Mouse (Mus musculus) neural tube, embryonic 12.5 days (tissue): ENCODE results near the gene Ppp1r3g. TPM values are rescaled to one million over a fixed set of nuclear protein-coding genes. Genes with fewer than 3 reads are reported as not detected.
"Not testable (repeated sequence)": the region's sequence is repeated elsewhere in the genome, so short reads cannot be mapped to it uniquely, and the experiment has no call there.

ENCODE experiments used
- ATAC-seq: fragments of 200-750 bp; cut with Nextera tagmentation; 2 replicates; pipeline ENCODE4 v1.8.0; 2017; ENCODE audit warnings: low read depth, mild to moderate bottlenecking, moderate TSS enrichment, moderate library complexity; ENCODE audit not compliant: low FRiP score
- H3K27ac ChIP-seq: fragments of 300-500 bp; sonication (generic); 2 replicates; pipeline ENCODE4 v1.5.1; 2016
- H3K27me3 ChIP-seq: fragments of 300-500 bp; sonication (generic); replicated peaks from 2 replicates; pipeline ENCODE4 v1.6.1; 2016; ENCODE audit warnings: mild to moderate bottlenecking
- H3K36me3 ChIP-seq: fragments of 300-500 bp; sonication (generic); 2 replicates; pipeline ENCODE4 v1.6.1; 2016; ENCODE audit warnings: mild to moderate bottlenecking
- H3K4me1 ChIP-seq: fragments of 300-500 bp; sonication (generic); 2 replicates; pipeline ENCODE4 v1.6.1; 2016
- H3K4me2 ChIP-seq: fragments of 300-500 bp; sonication (generic); replicated peaks from 2 replicates; pipeline ENCODE4 v1.6.1; 2016; ENCODE audit warnings: mild to moderate bottlenecking
- H3K4me3 ChIP-seq: fragments of 300-500 bp; sonication (generic); 2 replicates; pipeline ENCODE4 v1.5.1; 2016
- H3K9ac ChIP-seq: fragments of 300-500 bp; sonication (generic); 2 replicates; pipeline ENCODE4 v1.6.1; 2016; ENCODE audit warnings: mild to moderate bottlenecking
- H3K9me3 ChIP-seq: fragments of 300-500 bp; sonication (generic); 2 replicates; pipeline ENCODE4 v1.6.1; 2016; ENCODE audit warnings: mild to moderate bottlenecking
- WGBS: fragments of 180-500 bp; shearing (Covaris S2); methylation state at CpG from one replicate; pipeline ENCODE4 v1.1.7; 2016; 5-methylcytosine and 5-hydroxymethylcytosine counted together
- polyA plus RNA-seq: library from polyadenylated mRNA; unstranded; fragments of >200 nt; fragmentation: Nextera tagmentation; extraction: Ambion mirVana; gene quantifications from 2 replicates; pipeline ENCODE4 v1.2.1, GENCODE M21; 2016

Gene Ppp1r3g
- polyA plus RNA-seq, 1 experiment from 2014 or later = 0.44 TPM

- Histone ChIP-seq H3K4me2 (peak overlapping the region; percentile 100), H3K4me1 (peaks cover 22% of the 10 kb centered on the region; the same call in 1 of the 2 replicates)
These were observed 9.6 kb downstream of the Ppp1r3g start for GRCm38 (mm10) chr13:35968131-35968718.

DNA sequence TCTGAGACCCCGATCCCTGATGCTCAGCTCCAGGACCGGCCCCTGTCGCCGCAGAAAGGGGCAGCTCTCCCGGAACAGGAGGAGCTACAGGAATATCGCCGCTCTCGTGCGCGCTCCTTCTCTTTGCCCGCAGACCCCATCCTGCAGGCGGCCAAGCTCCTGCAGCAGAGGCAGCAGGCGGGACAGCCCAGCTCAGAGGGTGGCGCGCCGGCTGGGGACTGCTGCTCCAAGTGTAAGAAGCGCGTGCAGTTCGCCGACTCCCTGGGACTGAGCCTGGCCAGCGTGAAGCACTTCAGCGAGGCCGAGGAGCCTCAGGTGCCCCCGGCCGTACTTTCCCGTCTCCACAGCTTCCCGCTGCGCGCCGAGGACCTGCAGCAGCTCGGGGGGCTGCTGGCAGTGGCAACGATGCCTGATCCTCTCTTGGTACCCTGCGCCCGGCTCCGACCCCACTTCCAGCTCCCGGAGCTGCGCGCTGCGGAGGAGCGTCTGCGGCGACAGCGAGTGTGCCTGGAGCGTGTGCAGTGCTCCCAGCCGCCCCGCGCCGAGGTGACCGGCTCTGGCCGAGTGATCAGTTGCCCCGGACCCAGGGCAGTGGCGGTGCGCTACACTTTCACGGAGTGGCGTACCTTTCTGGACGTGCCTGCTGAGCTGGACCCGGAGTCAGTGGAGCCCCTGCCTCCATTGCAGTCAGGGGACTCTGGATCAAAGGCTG, 10.2 kb downstream of the Ppp1r3g start:
- peaks cover 33% of the 10 kb centered on the region for H3K27me3 ChIP-seq
- H3K27ac ChIP-seq = no peak overlapping the region
- peaks cover 22% of the 10 kb centered on the region; the same call in 1 of the 2 replicates for H3K4me1 ChIP-seq
- ATAC-seq = peak; percentile 78
- H3K36me3 ChIP-seq = no peaks in the 10 kb centered on the region
- peak overlapping the region; percentile 56 for H3K9ac ChIP-seq
- under 1% methylated on average over 57 of the region's 57 CpGs for WGBS
- H3K9me3 ChIP-seq = no peaks in the 10 kb centered on the region
- H3K4me2 ChIP-seq = peak overlapping the region; percentile 100
- peak overlapping the region; percentile 58 for H3K4me3 ChIP-seq

More at GRCm38 (mm10) chr13:35968131-35968718, 9.6 kb downstream of the Ppp1r3g start:
- ATAC-seq = peak; percentile 64
- H3K27me3 ChIP-seq = peaks cover 33% of the 10 kb centered on the region
- H3K36me3 ChIP-seq = no peaks in the 10 kb centered on the region
- H3K27ac ChIP-seq = no peak overlapping the region
- under 1% methylated on average over 38 of the region's 38 CpGs for WGBS
- peak overlapping the region; percentile 58 for H3K4me3 ChIP-seq
- peak overlapping the region; percentile 56 for H3K9ac ChIP-seq
- no peaks in the 10 kb centered on the region for H3K9me3 ChIP-seq

- Histone ChIP-seq H3K36me3 (no peaks in the 10 kb centered on the region), H3K4me3 (peak overlapping the region; percentile 58), H3K9ac (peak overlapping the region; percentile 56), H3K9me3 (no peaks in the 10 kb centered on the region), H3K27me3 (peaks cover 33% of the 10 kb centered on the region), H3K27ac (no peak overlapping the region), H3K4me2 (peak overlapping the region; percentile 100), H3K4me1 (peaks cover 22% of the 10 kb centered on the region; the same call in 1 of the 2 replicates)
- WGBS = 0% methylated on average over 18 of the region's 18 CpGs
- ATAC-seq = no peak; the same call in 1 of the 2 replicates
These were observed 10.7 kb downstream of the Ppp1r3g start for GRCm38 (mm10) chr13:35969431-35969721.

- ATAC-seq = no peak
- Histone ChIP-seq H3K4me1 (peaks cover 22% of the 10 kb centered on the region; the same call in 1 of the 2 replicates), H3K27me3 (peaks cover 33% of the 10 kb centered on the region), H3K36me3 (no peaks in the 10 kb centered on the region), H3K4me2 (peak overlapping the region; percentile 100), H3K9me3 (no peaks in the 10 kb centered on the region), H3K9ac (no peak overlapping the region), H3K27ac (no peak overlapping the region), H3K4me3 (peak overlapping the region; percentile 58; the same call in 1 of the 2 replicates)
- 27% methylated on average over 9 of the region's 9 CpGs for WGBS
These were observed 11.2 kb downstream of the Ppp1r3g start for GRCm38 (mm10) chr13:35969829-35970228.

- Histone ChIP-seq H3K9ac (no peak overlapping the region), H3K4me2 (no peak overlapping the region), H3K4me3 (no peak overlapping the region), H3K27ac (no peak overlapping the region), H3K27me3 (no peaks in the 10 kb centered on the region), H3K4me1 (peaks cover 8% of the 10 kb centered on the region; the same call in 1 of the 2 replicates), H3K9me3 (no peaks in the 10 kb centered on the region), H3K36me3 (peaks cover 2% of the 10 kb centered on the region; the same call in 1 of the 2 replicates)
- no peak for ATAC-seq
- WGBS = 94% methylated on average over 7 of the region's 7 CpGs
These were observed 18.3 kb downstream of the Ppp1r3g start for GRCm38 (mm10) chr13:35976912-35977311.

DNA sequence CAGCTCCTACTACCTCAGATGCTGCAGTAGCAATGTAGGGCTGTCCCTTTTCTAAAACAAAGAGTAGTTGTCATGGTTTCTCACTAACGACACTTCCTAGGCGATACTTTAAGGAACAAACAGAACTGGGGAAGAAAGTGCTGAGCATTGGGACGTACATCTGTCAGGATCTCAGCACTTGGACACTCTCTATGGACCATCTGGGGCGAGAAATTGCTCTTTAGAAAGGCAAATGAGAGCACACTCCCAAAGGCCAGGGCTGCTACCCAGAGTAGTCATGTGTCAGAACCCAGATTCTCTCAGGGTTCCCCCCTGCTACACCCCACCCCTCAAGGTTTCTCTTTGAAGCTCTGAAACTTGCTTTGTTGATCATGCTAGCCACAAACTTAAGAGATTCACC, 21.8 kb downstream of the Ppp1r3g start:
- Histone ChIP-seq H3K36me3 (peaks cover 2% of the 10 kb centered on the region; the same call in 1 of the 2 replicates), H3K4me3 (no peak overlapping the region), H3K9me3 (no peaks in the 10 kb centered on the region), H3K9ac (no peak overlapping the region), H3K27me3 (no peaks in the 10 kb centered on the region), H3K4me1 (peaks cover 8% of the 10 kb centered on the region; the same call in 1 of the 2 replicates), H3K4me2 (no peak overlapping the region), H3K27ac (no peak overlapping the region)
- WGBS = 36% methylated on average over 4 of the region's 4 CpGs
- no peak for ATAC-seq

- Histone ChIP-seq H3K36me3 (peaks cover under 1% of the 10 kb centered on the region; the same call in 1 of the 2 replicates), H3K27ac (no peak overlapping the region), H3K4me1 (peaks cover 8% of the 10 kb centered on the region; the same call in 1 of the 2 replicates), H3K4me2 (no peak overlapping the region), H3K9me3 (no peaks in the 10 kb centered on the region), H3K9ac (no peak overlapping the region), H3K27me3 (no peaks in the 10 kb centered on the region), H3K4me3 (no peak overlapping the region)
- 93% methylated on average over 6 of the region's 6 CpGs for WGBS
- no peak for ATAC-seq
These were observed 24.3 kb downstream of the Ppp1r3g start for GRCm38 (mm10) chr13:35982985-35983384.

DNA sequence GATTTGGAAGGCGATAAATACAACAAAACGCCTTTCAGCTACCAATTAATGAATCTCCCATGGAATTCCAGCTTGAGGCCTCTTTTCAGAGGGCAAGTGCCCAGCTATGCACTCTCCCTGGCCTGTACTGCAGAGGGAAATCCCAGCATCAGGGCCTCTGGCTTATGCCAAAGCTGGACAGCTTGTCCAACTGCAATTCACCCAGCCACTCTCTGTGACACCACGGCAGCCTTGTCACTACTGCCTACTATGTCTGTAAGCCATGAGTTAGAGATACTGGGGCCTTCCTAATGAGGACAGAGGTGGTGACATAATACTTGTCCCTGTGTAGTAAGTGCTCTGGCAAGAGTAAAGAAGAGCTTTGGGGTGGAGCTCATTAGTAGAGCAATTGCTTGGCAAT, 30.7 kb downstream of the Ppp1r3g start:
- no peak for ATAC-seq

GRCm38 (mm10) chr13:35991185-35991584, 32.5 kb downstream of the Ppp1r3g start:
- not testable (repeated sequence) for H3K9ac ChIP-seq, H3K4me2 ChIP-seq, H3K4me3 ChIP-seq, H3K27me3 ChIP-seq, H3K9me3 ChIP-seq, H3K36me3 ChIP-seq, H3K4me1 ChIP-seq, ATAC-seq, H3K27ac ChIP-seq
- 96% methylated on average over 21 of the region's 21 CpGs for WGBS

More for the DNA sequence above, 30.7 kb downstream of the Ppp1r3g start:
- 77% methylated on average over 3 of the region's 3 CpGs for WGBS
- H3K9me3 ChIP-seq = no peaks in the 10 kb centered on the region
- no peak overlapping the region for H3K27ac ChIP-seq
- no peak overlapping the region for H3K4me2 ChIP-seq
- H3K9ac ChIP-seq = no peak overlapping the region
- H3K4me1 ChIP-seq = no peaks in the 10 kb centered on the region
- no peaks in the 10 kb centered on the region for H3K36me3 ChIP-seq
- H3K27me3 ChIP-seq = no peaks in the 10 kb centered on the region
- H3K4me3 ChIP-seq = no peak overlapping the region

- H3K4me2 ChIP-seq = no peak overlapping the region
- no peak for ATAC-seq
- H3K9me3 ChIP-seq = no peaks in the 10 kb centered on the region
- H3K9ac ChIP-seq = no peak overlapping the region
- no peak overlapping the region for H3K27ac ChIP-seq
- H3K27me3 ChIP-seq = no peaks in the 10 kb centered on the region
- H3K36me3 ChIP-seq = no peaks in the 10 kb centered on the region
- 88% methylated on average over 8 of the region's 8 CpGs for WGBS
- no peaks in the 10 kb centered on the region for H3K4me1 ChIP-seq
- H3K4me3 ChIP-seq = no peak overlapping the region
These were observed 35.4 kb downstream of the Ppp1r3g start for GRCm38 (mm10) chr13:35994067-35994466.

DNA sequence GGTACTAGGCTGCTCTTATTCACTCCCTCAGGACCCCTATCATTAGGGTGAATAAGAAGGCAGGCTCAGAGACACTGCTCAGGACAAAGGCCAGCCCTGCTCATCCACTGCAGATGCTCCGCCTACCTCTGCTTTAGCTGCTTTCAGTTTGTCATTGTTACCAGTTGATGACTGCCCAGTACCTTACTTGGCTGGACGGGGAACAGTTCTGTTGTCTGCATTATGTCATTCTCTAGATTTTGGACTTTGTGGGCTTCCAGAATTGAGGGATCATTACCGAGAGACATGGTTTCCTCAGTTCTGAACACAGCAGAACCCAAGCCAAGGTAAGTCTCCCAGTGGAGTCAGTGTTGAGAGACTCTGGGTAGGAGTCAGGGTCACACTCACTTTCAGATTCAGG, 36.6 kb downstream of the Ppp1r3g start:
- H3K4me2 ChIP-seq = no peak overlapping the region
- ATAC-seq = no peak
- WGBS = 63% methylated on average over 3 of the region's 3 CpGs

DNA sequence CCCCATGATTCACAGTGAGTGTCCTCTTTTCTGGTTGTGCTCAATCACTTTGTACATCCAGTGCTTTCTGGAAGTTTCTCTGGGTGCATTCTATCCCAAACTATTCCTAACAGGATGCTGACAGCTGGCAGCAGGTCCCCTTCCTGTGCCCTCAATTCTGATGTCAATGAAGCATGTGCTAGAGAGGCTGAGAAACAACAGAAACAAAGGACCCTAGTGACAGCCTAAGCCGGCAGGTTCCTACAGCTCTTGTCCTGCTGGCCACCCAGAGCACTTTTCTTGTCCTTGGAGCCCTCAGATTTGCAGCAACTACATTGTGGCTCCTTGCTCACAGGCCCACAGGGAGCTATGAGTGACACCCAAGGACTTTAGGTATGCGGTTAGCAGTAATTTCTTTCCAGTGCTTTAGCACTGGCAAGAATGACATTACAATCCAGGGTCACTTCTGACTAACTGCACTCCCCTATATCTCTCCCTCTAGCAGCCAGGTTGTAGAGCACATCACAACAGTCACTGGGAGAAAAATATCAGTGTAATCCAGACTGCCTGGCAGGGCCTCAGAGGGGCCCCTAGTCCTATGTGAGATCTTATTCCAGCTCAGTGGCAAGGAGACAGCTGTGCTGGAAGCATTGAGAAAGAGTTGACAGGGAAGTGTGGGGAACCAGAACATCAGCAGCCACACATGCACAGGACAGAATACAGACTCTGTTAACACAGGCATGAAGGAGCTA, 37.2 kb downstream of the Ppp1r3g start:
- Histone ChIP-seq H3K4me3 (no peak overlapping the region), H3K9me3 (no peaks in the 10 kb centered on the region), H3K36me3 (no peaks in the 10 kb centered on the region), H3K4me1 (no peaks in the 10 kb centered on the region), H3K27ac (no peak overlapping the region), H3K4me2 (no peak overlapping the region), H3K9ac (no peak overlapping the region), H3K27me3 (no peaks in the 10 kb centered on the region)
- WGBS = 73% methylated on average over 2 of the region's 2 CpGs
- ATAC-seq = no peak

More for the DNA sequence above, 36.6 kb downstream of the Ppp1r3g start:
- Histone ChIP-seq H3K9ac (no peak overlapping the region), H3K36me3 (no peaks in the 10 kb centered on the region), H3K9me3 (no peaks in the 10 kb centered on the region), H3K4me1 (no peaks in the 10 kb centered on the region), H3K27me3 (no peaks in the 10 kb centered on the region), H3K27ac (no peak overlapping the region), H3K4me3 (no peak overlapping the region)
